Mouse (Mus musculus) liver, adult 2 months (tissue): ENCODE results near the gene Twist2.

Experiments
- CTCF ChIP-seq: fragments of 200-500 bp; IDR thresholded peaks from 2 replicates; pipeline ENCODE4 v1.5.1; 2011; ENCODE audit warnings: low read depth, low read length, control low read depth
- POLR2A ChIP-seq: fragments of 200-500 bp; IDR thresholded peaks from 2 replicates; pipeline ENCODE4 v1.6.1; 2011; ENCODE audit warnings: low read length, control low read depth; ENCODE audit not compliant: insufficient read depth; ENCODE audit errors: extremely low read depth

DNA sequence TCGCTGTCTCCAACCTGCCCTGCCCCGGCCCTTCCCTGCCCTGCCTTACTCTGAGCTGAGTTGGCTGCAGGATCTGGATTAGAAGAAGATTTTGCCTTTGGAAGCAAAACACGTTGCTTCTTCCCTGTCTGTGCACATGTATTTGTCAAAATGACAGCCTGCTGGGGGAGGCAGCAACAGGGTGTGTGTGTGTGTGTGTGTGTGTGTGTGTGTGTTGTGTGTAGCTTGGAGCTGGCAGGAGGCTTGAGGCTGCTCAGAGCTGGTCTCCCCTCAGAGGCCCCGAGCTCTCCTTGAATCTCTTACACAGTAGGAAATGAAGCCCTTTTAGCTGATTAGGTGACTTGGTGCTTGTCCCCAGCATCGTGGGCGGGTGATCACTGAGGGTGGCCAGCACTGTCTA is 38.7 kb downstream of the Twist2 start:
- TF ChIP-seq CTCF (no peak), POLR2A (no peak)
